Mouse (Mus musculus): ENCODE results near the gene Gm3033. TPM values are rescaled to one million over a fixed set of nuclear protein-coding genes. Genes with fewer than 3 reads are reported as not detected.
"Not testable (repeated sequence)": the region's sequence is repeated elsewhere in the genome, so short reads cannot be mapped to it uniquely, and the experiment has no call there.

The Gm3033 gene
- not detected in 2 replicates for polyA plus RNA-seq (2016; fragmentation: Nextera tagmentation; extraction: Ambion mirVana)

GRCm38 (mm10) chr14:3845945-3846344 is at the start of gene Gm3033:
TSS of gene Gm3033 (plus strand) at chr14:3846245.
- DNase-seq (ENCODE audit: low spot score); H3K4me1 ChIP-seq; H3K4me3 ChIP-seq; H3K36me3 ChIP-seq; H3K27me3 ChIP-seq (ENCODE audit: low read depth, poor library complexity, severe bottlenecking); H3K27ac ChIP-seq; H3K9me3 ChIP-seq (replicated peaks): not testable (repeated sequence)
- WGBS = no CpG with 5 or more reads among the region's 2 CpGs

DNA sequence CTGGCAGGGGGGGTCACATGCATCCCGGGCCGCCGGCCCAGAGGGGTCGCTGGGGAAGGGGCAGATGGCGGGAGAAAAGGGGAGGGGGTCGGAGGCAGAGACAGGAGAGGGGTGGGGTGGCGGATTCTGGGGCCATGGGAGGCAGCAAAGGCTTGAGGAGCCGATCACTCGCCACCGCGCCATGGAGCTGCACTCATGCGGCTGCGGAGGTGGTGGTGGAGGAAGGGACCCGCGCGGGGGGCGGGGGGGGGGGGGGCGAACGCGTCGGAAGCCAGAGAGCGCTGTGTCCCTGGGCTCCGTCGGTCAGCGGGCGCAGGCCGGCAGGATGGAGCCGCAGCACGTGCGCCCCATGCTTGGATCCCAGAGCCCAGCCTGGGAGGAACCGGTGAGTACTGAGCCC is 36.3 kb upstream of the Gm3033 start, which contains the start of gene Gm3002:
Gene Gm3002, plus strand, starts transcription at position 301 of the 400 bp plus-strand sequence.
- H3K27ac ChIP-seq; H3K36me3 ChIP-seq; H3K4me3 ChIP-seq; DNase-seq (ENCODE audit: low spot score); H3K9me3 ChIP-seq (replicated peaks); H3K27me3 ChIP-seq (ENCODE audit: low read depth, poor library complexity, severe bottlenecking); H3K4me1 ChIP-seq: not testable (repeated sequence)
- WGBS = no CpG with 5 or more reads among the region's 31 CpGs

- not testable (repeated sequence) for DNase-seq (ENCODE audit: low spot score); H3K4me1 ChIP-seq; H3K27ac ChIP-seq; H3K9me3 ChIP-seq (replicated peaks); H3K36me3 ChIP-seq; H3K27me3 ChIP-seq (ENCODE audit: low read depth, poor library complexity, severe bottlenecking); H3K4me3 ChIP-seq
- no CpG with 5 or more reads among the region's 1 CpGs for WGBS
Measured at GRCm38 (mm10) chr14:3883872-3884271, 37.8 kb downstream of the Gm3033 start, which contains the start of gene Gm2916. TSS of gene Gm2916 (plus strand) at chr14:3884172.

Other genes starting within 250 kb of the Gm3033 start
- not detected in 2 replicates for gene Gm3012, start 211.7 kb upstream of the Gm3033 start, polyA plus RNA-seq (2016; fragmentation: Nextera tagmentation; extraction: Ambion mirVana)
- gene Gm3020, start 194.2 kb upstream of the Gm3033 start, polyA plus RNA-seq (2016; fragmentation: Nextera tagmentation; extraction: Ambion mirVana) = 0.88 and 1.2 TPM in 2 replicates
- not detected in 2 replicates for gene Gm3043, start 157.5 kb upstream of the Gm3033 start, polyA plus RNA-seq (2016; fragmentation: Nextera tagmentation; extraction: Ambion mirVana)
- 0.25 TPM in 1 of 2 replicates, not detected in the other for gene Gm3002, start 36.2 kb upstream of the Gm3033 start, polyA plus RNA-seq (2016; fragmentation: Nextera tagmentation; extraction: Ambion mirVana)
- gene Gm2916, start 37.9 kb downstream of the Gm3033 start, polyA plus RNA-seq (2016; fragmentation: Nextera tagmentation; extraction: Ambion mirVana) = not detected in 2 replicates
- not detected in 2 replicates for gene Gm3029, start 85.5 kb downstream of the Gm3033 start, polyA plus RNA-seq (2016; fragmentation: Nextera tagmentation; extraction: Ambion mirVana)
- gene Gm3095, start 117.3 kb downstream of the Gm3033 start, polyA plus RNA-seq (2016; fragmentation: Nextera tagmentation; extraction: Ambion mirVana) = not detected in 2 replicates
- not detected in 2 replicates for gene Gm3099, start 152.1 kb downstream of the Gm3033 start, polyA plus RNA-seq (2016; fragmentation: Nextera tagmentation; extraction: Ambion mirVana)
- gene Gm5796, start 177.7 kb downstream of the Gm3033 start, polyA plus RNA-seq (2016; fragmentation: Nextera tagmentation; extraction: Ambion mirVana) = 0.20 and 0.63 TPM in 2 replicates
- not detected in 2 replicates for gene Gm3115, start 237.9 kb downstream of the Gm3033 start, polyA plus RNA-seq (2016; fragmentation: Nextera tagmentation; extraction: Ambion mirVana)